ENCODE assay signal across 8 mouse cellular contexts in the genomic region with DNA sequence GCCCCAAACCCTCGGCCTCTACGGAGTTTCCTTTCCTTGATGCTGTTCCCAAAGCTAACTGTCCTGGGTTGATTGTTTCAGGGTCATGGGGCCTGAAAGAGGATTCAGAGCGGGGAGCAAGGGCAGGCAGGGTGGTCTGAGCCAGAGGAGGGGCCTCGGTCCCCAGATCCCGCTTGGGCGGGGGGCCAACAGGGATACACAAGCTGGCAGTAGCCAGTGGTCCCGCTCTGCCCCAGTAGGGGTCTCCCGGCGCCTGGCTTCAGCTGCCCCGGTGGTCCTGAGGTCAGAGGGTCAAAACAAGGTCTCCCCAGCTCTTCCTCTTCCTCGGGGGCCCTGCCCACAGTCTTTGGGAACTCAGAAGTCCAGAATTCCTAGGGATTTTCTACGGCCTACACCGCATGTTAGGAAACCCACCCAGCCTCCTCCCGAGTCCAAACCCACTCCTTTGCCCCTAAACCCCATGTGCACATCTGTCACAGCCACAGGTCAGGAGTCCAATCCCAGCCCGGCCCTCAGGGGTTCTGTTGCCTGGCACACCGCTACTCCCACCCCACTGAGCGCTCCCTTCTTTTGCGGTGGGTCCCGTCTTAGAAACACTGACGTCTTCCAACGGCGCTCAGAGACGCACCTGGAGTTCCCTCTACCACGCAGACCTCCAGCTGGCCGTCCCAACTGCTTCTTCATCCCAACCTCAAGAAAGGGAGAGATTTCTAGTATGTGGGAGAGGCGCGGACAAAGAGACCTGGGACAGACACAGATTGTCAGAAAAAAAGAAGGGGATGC. TPM values are rescaled to one million over a fixed set of nuclear protein-coding genes. Genes with fewer than 3 reads are reported as not detected.
A peak's percentile ranks its signal among the peaks of the same experiment; 100 is the strongest.
DNase-seq lines count a peak whose midpoint lies in the region; ATAC-seq and TF ChIP-seq lines count a peak whose summit lies in the region.

No protein-coding gene starts in this region.

- no peak for ATAC-seq in liver, embryonic 15.5 days (ENCODE audit: insufficient read depth)
- ATAC-seq in megakaryocyte progenitor cell, adult 5-6 weeks (replicated peaks; ENCODE audit: poor library complexity): no peak

- peak; percentile 7 for TF ChIP-seq CTCF in ES-Bruce4 (IDR thresholded peaks at IDR 0.05; ENCODE audit: low read depth, low read length)

- TF ChIP-seq EP300 in ES-Bruce4 (IDR thresholded peaks at IDR 0.05; ENCODE audit: insufficient read depth, low read depth, low read length): 0 out of 2 replicates have a peak, but pooled peaks have one; percentile 15

- H3K9ac ChIP-seq in ES-Bruce4 (ENCODE audit: low read depth, poor library complexity, severe bottlenecking): peak overlapping the region; percentile 88
- H3K9ac ChIP-seq in liver, embryonic 15.5 days: no peak overlapping the region

- TF ChIP-seq POLR2A in ES-Bruce4 (IDR thresholded peaks at IDR 0.05; ENCODE audit: insufficient read depth, low read length): no peak

- H3K27ac ChIP-seq in ES-Bruce4 (ENCODE audit: insufficient read depth, low read length): peak overlapping the region; percentile 94
- H3K27ac ChIP-seq in liver, embryonic 15.5 days (replicated peaks): no peak overlapping the region

- peak overlapping the region; percentile 70 for H3K4me2 ChIP-seq in liver, embryonic 15.5 days

- no peaks in the 10 kb centered on the region for H3K36me3 ChIP-seq in ES-Bruce4 (ENCODE audit: control insufficient read depth, insufficient read depth, low read length, poor library complexity, severe bottlenecking)
- no peaks in the 10 kb centered on the region for H3K36me3 ChIP-seq in liver, embryonic 15.5 days (replicated peaks)

- H3K4me3 ChIP-seq in ES-Bruce4 (ENCODE audit: low read depth, low read length): peak overlapping the region; percentile 94
- peak overlapping the region; percentile 41 for H3K4me3 ChIP-seq in liver, embryonic 15.5 days (replicated peaks)

- H3K27me3 ChIP-seq in ES-Bruce4 (ENCODE audit: control insufficient read depth, insufficient read depth, low read length, poor library complexity, severe bottlenecking): no peaks in the 10 kb centered on the region
- peaks cover 75% of the 10 kb centered on the region for H3K27me3 ChIP-seq in liver, embryonic 15.5 days

- peak; percentile 90 for DNase-seq in heart, adult 11 months
- no peak for DNase-seq in heart, postnatal 25 days (ENCODE audit: low spot score)
- peak; percentile 62 for DNase-seq in forelimb bud, embryonic 11.5 days (ENCODE audit: low read depth, low spot score)
- no peak for DNase-seq in frontal cortex, postnatal 25 days (ENCODE audit: low spot score in 2 of 2)
- DNase-seq in gastrocnemius, postnatal 4 days (ENCODE audit: low spot score in 2 of 2): no peak

- WGBS in liver, embryonic 15.5 days (ENCODE audit: insufficient replicate concordance): 2% methylated on average over 27 of the region's 27 CpGs

- H3K4me1 ChIP-seq in ES-Bruce4 (ENCODE audit: control insufficient read depth, insufficient read depth, low read length): peaks cover 2% of the 10 kb centered on the region
- H3K4me1 ChIP-seq in liver, embryonic 15.5 days (replicated peaks): peaks cover 35% of the 10 kb centered on the region

- intact Hi-C loops in heart, postnatal 25 days (cut with DNase I): no loop called here

- no peaks in the 10 kb centered on the region for H3K9me3 ChIP-seq in ES-Bruce4 (replicated peaks; ENCODE audit: control insufficient read depth, insufficient read depth, low read length, poor library complexity, severe bottlenecking)
- H3K9me3 ChIP-seq in liver, embryonic 15.5 days (replicated peaks): no peaks in the 10 kb centered on the region

RNA-seq across cellular contexts. Expression of a gene that starts 1.0 kb away (rescaled TPM):
- 1 to 10 TPM in 1 of 2 experiments, under 1 TPM in 1; 0.89 to 1.1 TPM for total RNA-seq in heart, postnatal 25 days (2021)
- polyA plus RNA-seq in ES-Bruce4 (2011; ENCODE audit: insufficient read depth, insufficient read length, low read depth, missing spikeins): 19.8 and 21.4 TPM in 2 replicates
- 0.31 and 0.32 TPM in 2 replicates for polyA plus RNA-seq in liver, embryonic 15.5 days (2015; fragmentation: Nextera tagmentation; extraction: Ambion mirVana)
- not detected in 2 replicates for total RNA-seq in megakaryocyte progenitor cell, adult 5-6 weeks (2015)
- not detected in 2 replicates for total RNA-seq in megakaryocyte progenitor cell, adult 5-6 weeks (2017)
- total RNA-seq in gastrocnemius, postnatal 4 days (2021): 10 to 100 TPM in 1 of 2 experiments, 1 to 10 TPM in 1; 9.0 to 11.8 TPM

RNA-seq across cellular contexts. Expression of a gene that starts 13.4 kb away (rescaled TPM):
- total RNA-seq in heart, postnatal 25 days (2021): not detected
- not detected in 2 replicates for polyA plus RNA-seq in ES-Bruce4 (2011; ENCODE audit: insufficient read depth, insufficient read length, low read depth, missing spikeins)
- polyA plus RNA-seq in liver, embryonic 15.5 days (2015; fragmentation: Nextera tagmentation; extraction: Ambion mirVana): 0.71 and 0.82 TPM in 2 replicates
- 0.02 TPM in 1 of 2 replicates, not detected in the other for total RNA-seq in megakaryocyte progenitor cell, adult 5-6 weeks (2015)
- not detected in 2 replicates for total RNA-seq in megakaryocyte progenitor cell, adult 5-6 weeks (2017)
- under 1 TPM in 1 of 2 experiments, not detected in 1; 0.08 TPM for total RNA-seq in gastrocnemius, postnatal 4 days (2021)

RNA-seq across cellular contexts. Expression of a gene that starts 19.0 kb away (rescaled TPM):
- 1 to 10 TPM; 3.0 to 3.4 TPM for total RNA-seq in heart, postnatal 25 days (2021)
- 8.5 and 9.1 TPM in 2 replicates for polyA plus RNA-seq in ES-Bruce4 (2011; ENCODE audit: insufficient read depth, insufficient read length, low read depth, missing spikeins)
- polyA plus RNA-seq in liver, embryonic 15.5 days (2015; fragmentation: Nextera tagmentation; extraction: Ambion mirVana): 14.1 and 14.9 TPM in 2 replicates
- total RNA-seq in megakaryocyte progenitor cell, adult 5-6 weeks (2015): 37.1 and 38.0 TPM in 2 replicates
- 37.3 and 39.5 TPM in 2 replicates for total RNA-seq in megakaryocyte progenitor cell, adult 5-6 weeks (2017)
- 1 to 10 TPM; 2.8 to 3.9 TPM for total RNA-seq in gastrocnemius, postnatal 4 days (2021)

RNA-seq across cellular contexts. Expression of a gene that starts 29.2 kb away (rescaled TPM):
- 10 to 100 TPM; 37.9 to 38.9 TPM for total RNA-seq in heart, postnatal 25 days (2021)
- 129 and 136 TPM in 2 replicates for polyA plus RNA-seq in ES-Bruce4 (2011; ENCODE audit: insufficient read depth, insufficient read length, low read depth, missing spikeins)
- 109 and 112 TPM in 2 replicates for polyA plus RNA-seq in liver, embryonic 15.5 days (2015; fragmentation: Nextera tagmentation; extraction: Ambion mirVana)
- 88.3 and 93.1 TPM in 2 replicates for total RNA-seq in megakaryocyte progenitor cell, adult 5-6 weeks (2015)
- 196 and 210 TPM in 2 replicates for total RNA-seq in megakaryocyte progenitor cell, adult 5-6 weeks (2017)
- total RNA-seq in gastrocnemius, postnatal 4 days (2021): 10 to 100 TPM; 47.5 to 48.0 TPM

RNA-seq across cellular contexts. Expression of a gene that starts 29.5 kb away (rescaled TPM):
- total RNA-seq in heart, postnatal 25 days (2021): not detected
- not detected in 2 replicates for polyA plus RNA-seq in ES-Bruce4 (2011; ENCODE audit: insufficient read depth, insufficient read length, low read depth, missing spikeins)
- 4.6 and 5.1 TPM in 2 replicates for polyA plus RNA-seq in liver, embryonic 15.5 days (2015; fragmentation: Nextera tagmentation; extraction: Ambion mirVana)
- total RNA-seq in megakaryocyte progenitor cell, adult 5-6 weeks (2015): not detected in 2 replicates
- total RNA-seq in megakaryocyte progenitor cell, adult 5-6 weeks (2017): not detected in 2 replicates
- total RNA-seq in gastrocnemius, postnatal 4 days (2021): under 1 TPM in 1 of 2 experiments, not detected in 1; 0.29 TPM

Comparison
In these comparisons a context has a peak if more than half of its experiments do, and no peak if none do; other contexts are left out.
1. DNase-seq: peak in heart, adult 11 months (single experiment) and forelimb bud, embryonic 11.5 days (single experiment); none in heart, postnatal 25 days (single experiment), frontal cortex, postnatal 25 days (0 of 2) and gastrocnemius, postnatal 4 days (0 of 2).
2. RNA of a gene that starts 1.0 kb away (total RNA-seq): 9.0 to 11.8 TPM in gastrocnemius, postnatal 4 days; 0.89 to 1.1 TPM in heart, postnatal 25 days and not detected in megakaryocyte progenitor cell, adult 5-6 weeks; every median in the first group is over 4 times any median in the second.
3. RNA of a gene that starts 19.0 kb away (total RNA-seq): 37.1 to 39.5 TPM in megakaryocyte progenitor cell, adult 5-6 weeks; 2.8 to 3.9 TPM in gastrocnemius, postnatal 4 days and 3.0 to 3.4 TPM in heart, postnatal 25 days; every median in the first group is over 4 times any median in the second.